Mouse (Mus musculus): ENCODE results near the gene AW209491.

DNA sequence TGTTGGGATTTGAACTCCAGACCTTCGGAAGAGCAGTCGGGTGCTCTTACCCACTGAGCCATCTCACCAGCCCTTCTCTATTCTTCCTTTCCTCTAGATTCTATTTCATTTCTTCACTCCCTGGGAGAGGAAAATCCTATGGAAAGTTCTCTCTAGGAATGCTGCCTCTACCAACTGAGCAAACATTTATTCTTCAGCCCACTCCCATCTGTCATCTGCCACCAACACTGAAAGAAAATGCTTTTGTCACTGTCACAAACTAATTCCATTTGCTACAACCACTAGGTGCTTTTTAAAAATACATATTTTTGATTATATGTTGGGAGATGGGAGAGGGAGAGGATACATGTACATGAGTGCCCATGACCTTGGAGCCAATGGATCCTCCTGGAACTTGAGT lies 27.2 kb upstream of the AW209491 start:
- TF ChIP-seq CTCF (IDR thresholded peaks at IDR 0.05) (no peak), EP300 (IDR thresholded peaks at IDR 0.05) (no peak)
